Mouse (Mus musculus) kidney, embryonic 14.5 days (tissue): ENCODE data around the gene Myo1f. TPM values are rescaled to one million over a fixed set of nuclear protein-coding genes. Genes with fewer than 3 reads are reported as not detected.
A peak's percentile ranks its signal among the peaks of the same experiment; 100 is the strongest.
"Not testable (repeated sequence)": the region's sequence is repeated elsewhere in the genome, so short reads cannot be mapped to it uniquely, and the experiment has no call there.

ENCODE experiments used
- ATAC-seq: fragments of 200-750 bp; cut with Nextera tagmentation; 2 replicates; pipeline ENCODE4 v1.8.0; 2017; ENCODE audit warnings: moderate number of reproducible peaks, mild to moderate bottlenecking, moderate TSS enrichment, moderate library complexity; ENCODE audit not compliant: low FRiP score, low TSS enrichment
- H3K27ac ChIP-seq: fragments of 300-500 bp; sonication (generic); 2 replicates; pipeline ENCODE4 v1.5.1; 2014; ENCODE audit warnings: low read depth, mild to moderate bottlenecking, low read length, moderate library complexity, mixed read lengths
- H3K27me3 ChIP-seq: fragments of 300-500 bp; sonication (generic); 2 replicates; pipeline ENCODE4 v1.6.1; 2014; ENCODE audit warnings: mild to moderate bottlenecking, low read length; ENCODE audit not compliant: control insufficient read depth, insufficient read depth
- H3K36me3 ChIP-seq: fragments of 300-500 bp; sonication (generic); 2 replicates; pipeline ENCODE4 v1.6.1; 2014; ENCODE audit warnings: low read length, mixed read lengths; ENCODE audit not compliant: control insufficient read depth, insufficient read depth
- H3K4me1 ChIP-seq: fragments of 300-500 bp; sonication (generic); 2 replicates; pipeline ENCODE4 v1.6.1; 2014; ENCODE audit warnings: low read length, mixed read lengths; ENCODE audit not compliant: control insufficient read depth, insufficient read depth
- H3K4me2 ChIP-seq: fragments of 300-500 bp; sonication (generic); replicated peaks from 2 replicates; pipeline ENCODE4 v1.6.1; 2014; ENCODE audit warnings: low read depth, mild to moderate bottlenecking, low read length
- H3K4me3 ChIP-seq: fragments of 300-500 bp; sonication (generic); 2 replicates; pipeline ENCODE4 v1.5.1; 2014; ENCODE audit warnings: mild to moderate bottlenecking, low read length
- H3K9ac ChIP-seq: fragments of 300-500 bp; sonication (generic); 2 replicates; pipeline ENCODE4 v1.6.1; 2014; ENCODE audit warnings: low read depth, mild to moderate bottlenecking, low read length, moderate library complexity
- H3K9me3 ChIP-seq: fragments of 300-500 bp; sonication (generic); 2 replicates; pipeline ENCODE4 v1.6.1; 2016; ENCODE audit warnings: low read length; ENCODE audit not compliant: control insufficient read depth
- WGBS: fragments of 180-500 bp; shearing (Covaris S2); extraction: QIAGEN DNeasy Blood & Tissue Kit; methylation state at CpG from one replicate; pipeline ENCODE4 v1.1.7; 2014; 5-methylcytosine and 5-hydroxymethylcytosine counted together
- polyA plus RNA-seq: library from polyadenylated mRNA; unstranded; fragments of >200 nt; fragmentation: Nextera tagmentation; extraction: Ambion mirVana; gene quantifications from 2 replicates; pipeline ENCODE4 v1.2.1, GENCODE M21; 2014

Gene Myo1f
- polyA plus RNA-seq, 1 experiment from 2014 or later, result 2.3 TPM

DNA sequence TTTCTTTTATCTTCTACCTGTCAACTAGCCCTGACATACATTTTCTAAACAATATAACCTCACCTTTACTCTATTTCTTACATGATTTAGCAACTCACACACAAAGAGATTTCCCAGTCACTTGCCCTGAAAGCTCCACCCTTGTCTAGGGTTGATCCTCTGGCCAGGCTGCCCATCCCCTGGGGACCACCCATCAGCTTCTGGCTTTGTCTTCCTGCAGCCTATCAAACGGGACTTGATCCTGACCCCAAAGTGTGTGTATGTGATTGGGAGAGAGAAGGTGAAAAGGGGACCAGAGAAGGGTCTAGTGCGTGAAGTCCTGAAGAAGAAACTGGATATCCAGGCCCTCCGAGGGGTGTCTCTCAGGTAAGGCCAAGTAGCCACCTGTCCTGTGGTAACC, 45.3 kb downstream of the Myo1f start:
- Histone ChIP-seq H3K9me3 (no peaks in the 10 kb centered on the region), H3K27me3 (no peaks in the 10 kb centered on the region), H3K9ac (no peak overlapping the region), H3K4me2 (no peak overlapping the region), H3K4me3 (no peak overlapping the region), H3K27ac (no peak overlapping the region), H3K4me1 (no peaks in the 10 kb centered on the region), H3K36me3 (no peaks in the 10 kb centered on the region)
- 78% methylated on average over 3 of the region's 3 CpGs for WGBS
- no peak for ATAC-seq

DNA sequence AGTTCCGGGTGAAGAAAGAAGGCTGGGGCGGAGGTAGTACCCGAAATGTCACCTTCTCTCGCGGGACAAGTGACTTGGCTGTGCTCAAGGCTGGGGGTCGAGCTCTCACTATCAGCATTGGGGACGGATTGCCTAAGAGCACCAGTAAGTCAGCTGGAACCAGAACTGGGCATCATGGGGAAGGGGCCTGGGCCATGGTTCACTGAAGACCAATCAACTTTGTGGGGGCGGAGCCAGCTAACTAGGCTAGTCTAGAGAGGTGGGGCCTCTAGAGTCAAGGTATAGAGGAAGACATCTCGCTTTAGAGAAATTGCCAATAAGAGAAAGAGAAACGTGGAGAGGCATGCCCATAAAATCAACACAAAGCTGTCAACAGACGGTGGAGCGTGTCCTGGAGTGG, 46.4 kb downstream of the Myo1f start:
- H3K9me3 ChIP-seq, result no peaks in the 10 kb centered on the region
- H3K4me3 ChIP-seq, result no peak overlapping the region
- 85% methylated on average over 12 of the region's 12 CpGs for WGBS
- no peaks in the 10 kb centered on the region for H3K27me3 ChIP-seq
- H3K9ac ChIP-seq, result no peak overlapping the region
- no peak for ATAC-seq
- no peaks in the 10 kb centered on the region for H3K4me1 ChIP-seq
- H3K27ac ChIP-seq, result no peak overlapping the region
- H3K36me3 ChIP-seq, result no peaks in the 10 kb centered on the region
- no peak overlapping the region for H3K4me2 ChIP-seq

DNA sequence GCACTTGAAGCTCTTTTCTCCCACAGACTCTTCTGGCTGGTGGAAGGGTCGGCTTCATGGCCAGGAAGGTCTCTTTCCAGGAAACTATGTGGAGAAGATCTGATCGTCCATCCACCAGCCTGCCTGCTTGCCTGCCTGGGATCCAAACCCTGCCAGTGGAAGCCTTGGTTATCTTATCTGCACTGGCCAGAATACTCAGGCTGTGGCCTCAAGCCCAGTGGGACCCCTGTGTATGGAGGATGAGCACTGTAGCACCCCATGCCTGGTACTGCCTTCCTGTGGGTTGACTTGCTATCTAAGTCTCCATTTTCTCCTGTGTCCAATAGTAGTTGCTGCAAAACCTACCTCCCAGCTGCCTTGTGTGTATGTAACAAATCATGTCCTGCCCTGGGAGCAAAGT, 51.8 kb downstream of the Myo1f start:
- no peak overlapping the region for H3K4me3 ChIP-seq
- no peak overlapping the region for H3K27ac ChIP-seq
- WGBS, result 94% methylated on average over 2 of the region's 2 CpGs
- ATAC-seq, result no peak
- no peaks in the 10 kb centered on the region for H3K4me1 ChIP-seq
- no peak overlapping the region for H3K4me2 ChIP-seq
- H3K9me3 ChIP-seq, result no peaks in the 10 kb centered on the region
- H3K27me3 ChIP-seq, result no peaks in the 10 kb centered on the region
- no peak overlapping the region for H3K9ac ChIP-seq
- no peaks in the 10 kb centered on the region for H3K36me3 ChIP-seq

DNA sequence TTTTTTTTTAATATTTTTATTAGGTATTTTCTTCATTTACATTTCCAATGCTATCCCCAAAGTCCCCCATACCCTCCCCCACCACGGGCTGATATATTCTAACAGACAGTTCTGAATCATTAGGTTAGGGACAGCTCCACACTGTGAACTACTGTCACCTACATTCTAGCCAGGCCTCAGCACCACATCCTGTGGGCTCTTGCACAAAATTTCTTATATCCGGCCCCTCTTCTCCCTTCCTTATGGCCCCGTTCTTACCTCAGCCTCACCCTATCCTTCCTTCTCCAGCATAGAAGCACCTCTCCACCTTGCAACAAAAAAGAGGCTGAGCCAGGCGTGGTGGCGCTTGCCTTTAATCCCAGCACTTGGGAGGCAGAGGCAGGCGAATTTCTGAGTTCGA, 55.0 kb downstream of the Myo1f start:
- no peak for ATAC-seq
- no peaks in the 10 kb centered on the region for H3K27me3 ChIP-seq
- H3K4me2 ChIP-seq, result no peak overlapping the region
- WGBS, result 84% methylated on average over 7 of the region's 7 CpGs
- H3K9me3 ChIP-seq, result no peaks in the 10 kb centered on the region
- H3K4me3 ChIP-seq, result no peak overlapping the region
- no peaks in the 10 kb centered on the region for H3K36me3 ChIP-seq
- no peaks in the 10 kb centered on the region for H3K4me1 ChIP-seq
- no peak overlapping the region for H3K27ac ChIP-seq
- no peak overlapping the region for H3K9ac ChIP-seq

DNA sequence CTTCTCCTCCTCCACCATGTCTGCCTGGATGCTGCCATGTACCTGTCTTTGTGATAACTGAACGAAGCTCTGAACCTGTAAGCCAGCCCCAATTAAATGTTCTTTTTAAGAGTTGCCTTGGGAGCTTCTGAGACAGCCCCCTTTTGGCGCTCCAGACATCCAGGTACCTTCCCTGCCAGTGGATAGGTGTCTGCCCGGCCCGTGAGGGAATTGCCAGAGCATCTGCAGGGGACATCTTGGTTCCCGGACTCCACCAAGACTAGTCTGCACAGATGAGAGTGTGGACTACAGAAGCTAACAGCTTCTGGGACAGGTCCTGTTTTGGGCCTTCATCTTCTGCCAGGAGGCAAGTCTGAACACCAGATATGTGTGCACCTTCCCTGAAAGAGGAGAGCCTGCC, 58.2 kb downstream of the Myo1f start:
- H3K9ac ChIP-seq, H3K4me1 ChIP-seq, H3K27me3 ChIP-seq, H3K27ac ChIP-seq, H3K4me2 ChIP-seq, H3K4me3 ChIP-seq, H3K9me3 ChIP-seq, ATAC-seq, H3K36me3 ChIP-seq: not testable (repeated sequence)
- WGBS, result 88% methylated on average over 5 of the region's 5 CpGs

DNA sequence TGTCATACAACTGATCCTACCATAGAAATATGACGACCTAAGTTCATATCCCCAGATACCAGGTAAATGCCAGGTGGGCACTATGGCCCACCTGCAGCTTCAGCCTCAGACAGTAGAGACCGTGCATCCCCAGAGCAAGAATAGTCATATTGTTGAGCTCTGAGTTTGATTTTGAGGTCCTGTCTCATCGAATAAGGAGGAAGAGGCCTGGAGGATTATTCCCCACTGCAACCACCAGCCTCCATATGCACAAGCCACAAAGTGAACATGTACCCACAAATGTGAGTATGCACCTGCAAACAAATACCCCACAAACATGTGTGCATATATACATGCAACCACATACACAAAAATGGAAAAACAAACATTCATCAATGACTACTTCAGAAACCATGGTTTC, 71.8 kb downstream of the Myo1f start:
- Histone ChIP-seq H3K4me2 (no peak overlapping the region), H3K27me3 (no peaks in the 10 kb centered on the region), H3K4me3 (no peak overlapping the region), H3K9ac (no peak overlapping the region), H3K9me3 (no peaks in the 10 kb centered on the region), H3K36me3 (peaks cover 13% of the 10 kb centered on the region; the same call in 1 of the 2 replicates), H3K4me1 (peaks cover 12% of the 10 kb centered on the region; the same call in 1 of the 2 replicates), H3K27ac (no peak overlapping the region)
- ATAC-seq, result no peak
- WGBS, result 83% methylated on average over 3 of the region's 3 CpGs

DNA sequence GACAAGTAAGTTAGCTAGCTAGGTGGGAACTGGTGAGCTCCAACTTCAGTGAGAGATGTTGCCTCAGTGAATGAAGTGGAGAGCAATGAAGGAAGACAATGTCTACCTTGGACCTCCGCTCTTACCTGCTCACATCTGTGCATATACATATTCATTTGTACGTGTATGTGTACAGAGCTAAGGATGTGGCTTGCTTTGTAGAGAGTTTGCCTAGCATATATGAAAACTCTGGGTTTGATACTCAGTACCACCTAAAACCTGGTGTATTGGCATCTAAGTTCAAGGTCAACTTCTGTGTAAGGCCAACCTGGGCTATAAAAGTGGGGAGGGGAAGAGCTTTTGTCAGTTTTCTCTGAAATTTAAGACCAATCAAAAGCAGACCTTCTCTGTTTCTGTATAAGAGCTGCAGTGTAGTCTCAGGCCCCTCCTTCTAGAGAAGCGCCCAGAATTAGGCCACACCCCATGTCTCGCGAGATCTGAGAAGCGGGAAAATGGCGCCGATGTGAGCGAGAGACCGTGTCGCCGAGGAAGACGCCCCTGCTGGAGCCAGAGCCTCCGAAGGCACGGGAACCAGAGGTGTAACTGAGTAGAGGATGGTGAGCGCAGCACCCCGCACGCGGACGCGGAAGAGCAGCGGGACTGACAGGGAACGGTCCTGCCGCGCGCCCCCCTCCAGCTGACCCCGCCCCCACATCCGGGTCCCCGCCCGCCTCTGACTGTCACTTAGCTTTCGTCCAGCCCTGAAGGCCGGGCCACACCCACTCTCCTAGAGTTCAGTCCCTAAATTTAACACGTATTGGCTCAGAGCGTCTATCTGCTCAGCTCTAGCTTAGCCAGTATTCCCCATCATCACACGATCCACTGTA, 73.3 kb downstream of the Myo1f start, which contains the start of gene Zfp414:
Gene Zfp414, plus strand, starts transcription at position 470 of the 866 bp plus-strand sequence.
- ATAC-seq, result peak; percentile 96
- peaks cover 12% of the 10 kb centered on the region; the same call in 1 of the 2 replicates for H3K4me1 ChIP-seq
- WGBS, result 3% methylated on average over 27 of the region's 35 CpGs

DNA sequence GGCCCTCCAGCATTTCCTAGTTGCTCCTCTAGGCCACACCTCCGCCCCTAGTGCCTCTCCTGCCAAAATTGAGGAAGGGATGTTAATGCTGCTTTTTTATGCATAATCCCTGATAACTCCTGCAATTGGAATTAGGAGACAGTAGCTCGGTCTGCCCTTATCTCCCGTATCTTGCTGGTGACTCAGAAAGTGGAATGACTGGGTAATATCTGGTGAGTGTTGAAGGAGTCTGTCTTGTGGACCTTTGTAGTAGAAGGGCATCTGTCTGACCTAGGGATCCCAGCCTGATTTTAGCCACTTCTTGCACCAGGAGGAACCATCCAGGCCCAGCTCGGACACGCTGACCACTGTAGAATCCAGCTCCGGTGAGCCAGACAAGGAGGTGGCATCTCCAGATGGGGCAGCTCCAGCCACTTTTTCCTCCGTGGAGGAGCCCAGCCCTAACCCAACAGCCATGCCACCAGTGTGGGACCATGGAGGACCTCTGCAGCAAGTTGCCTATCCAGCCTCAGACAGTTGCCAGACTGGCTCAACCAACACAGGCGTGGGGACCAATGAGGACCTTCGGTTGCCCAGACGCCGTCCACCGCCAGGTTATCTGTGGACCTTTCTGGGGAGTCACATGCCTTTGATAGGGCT, 74.1 kb downstream of the Myo1f start:
- Histone ChIP-seq H3K9ac (peak overlapping the region; percentile 68), H3K27me3 (no peaks in the 10 kb centered on the region), H3K36me3 (peaks cover 13% of the 10 kb centered on the region; the same call in 1 of the 2 replicates), H3K4me2 (peak overlapping the region; percentile 46), H3K27ac (peak overlapping the region; percentile 94; the same call in 1 of the 2 replicates), H3K4me3 (peak overlapping the region; percentile 55), H3K4me1 (peaks cover 12% of the 10 kb centered on the region; the same call in 1 of the 2 replicates), H3K9me3 (no peaks in the 10 kb centered on the region)
- WGBS, result 70% methylated on average over 12 of the region's 12 CpGs
- ATAC-seq, result peak; percentile 24

More for the DNA sequence above, 73.3 kb downstream of the Myo1f start, which contains the start of gene Zfp414:
- Histone ChIP-seq H3K4me3 (peak within 1 kb of the TSS; percentile 55), H3K9ac (peak within 1 kb of the TSS; percentile 68), H3K4me2 (peak within 1 kb of the TSS; percentile 46), H3K36me3 (peaks cover 13% of the 10 kb centered on the region; the same call in 1 of the 2 replicates), H3K9me3 (no peaks in the 10 kb centered on the region), H3K27me3 (no peaks in the 10 kb centered on the region), H3K27ac (peak within 1 kb of the TSS; percentile 94)
